10 mouse cellular contexts compared by ENCODE assay signal in the genomic region with DNA sequence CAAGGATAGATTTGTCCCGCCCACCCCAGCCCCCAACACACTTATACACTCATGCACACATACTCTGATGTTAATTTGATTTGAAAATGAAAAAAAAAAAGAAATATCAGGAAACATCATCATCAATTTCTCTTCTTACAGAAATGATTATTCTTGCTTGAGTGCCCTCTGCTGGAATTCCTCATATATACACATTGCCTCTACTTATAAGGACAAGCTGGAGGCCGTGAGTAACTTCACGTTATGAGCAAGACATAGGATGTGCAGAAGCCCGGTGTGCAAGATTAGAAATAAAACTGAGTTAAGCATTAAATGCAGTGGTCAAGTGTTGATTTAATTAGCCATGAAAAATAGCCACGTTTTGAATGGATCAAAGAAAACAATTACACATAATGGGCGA. TPM values are rescaled to one million over a fixed set of nuclear protein-coding genes. Genes with fewer than 3 reads are reported as not detected.
DNase-seq lines count a peak whose midpoint lies in the region; ATAC-seq and TF ChIP-seq lines count a peak whose summit lies in the region.
"Had no signal": no experiment of that assay in that cellular context is flagged by ENCODE, and none has a peak within 500 bp of the region (broad histone marks: within the 10 kb centered on the region; RNA-seq: fewer than 3 reads in every experiment).

No protein-coding gene starts in this region.

- whole genome bisulfite sequencing in heart, postnatal 0 days, result 39% methylated on average over 6 of the region's 6 CpGs
- 49% methylated on average over 6 of the region's 6 CpGs for WGBS in heart, embryonic 11.5 days (ENCODE audit: insufficient replicate concordance)
- WGBS in thymus, adult 2 months, result 36% methylated on average over 6 of the region's 6 CpGs

- TF ChIP-seq CTCF in heart, postnatal 0 days (IDR thresholded peaks at IDR 0.05; ENCODE audit: low read depth), result peak; percentile 57
- no peak for TF ChIP-seq CTCF in thymus, adult 2 months (IDR thresholded peaks at IDR 0.05; ENCODE audit: borderline replicate concordance, control insufficient read depth, extremely low read depth, insufficient read depth, low read length, poor library complexity)

- TF ChIP-seq POLR2A in thymus, adult 2 months (IDR thresholded peaks at IDR 0.05; ENCODE audit: control insufficient read depth, extremely low read depth, insufficient read depth, low read length, poor library complexity), result no peak

- no peaks in the 10 kb centered on the region for H3K36me3 ChIP-seq in heart, postnatal 0 days (replicated peaks; ENCODE audit: control insufficient read depth, insufficient read depth, low read length)
- H3K36me3 ChIP-seq in heart, embryonic 11.5 days (ENCODE audit: control insufficient read depth, insufficient read depth, low read length), result no peaks in the 10 kb centered on the region
- no peaks in the 10 kb centered on the region for H3K36me3 ChIP-seq in thymus, adult 2 months (ENCODE audit: control insufficient read depth, insufficient read depth, low read length)
- H3K36me3 ChIP-seq: midbrain, embryonic 12.5 days had no signal

- peak; percentile 48 for DNase-seq in heart, postnatal 0 days (ENCODE audit: low spot score)
- peak; percentile 8 for DNase-seq in thymus, adult 2 months
- no peak for DNase-seq in thymus, postnatal 36 days
- peak; percentile 10 for DNase-seq in embryo, embryonic 9.5 days (ENCODE audit: extremely low spot score)
- peak; percentile 72 for DNase-seq in retina, embryonic 14.5 days (ENCODE audit: low spot score)
- no peak for DNase-seq in adrenal gland, postnatal 25 days
- no peak for DNase-seq in cerebellum, adult 11-12 months

- no peak for ATAC-seq in heart, postnatal 0 days (ENCODE audit: insufficient read depth, low read depth)
- ATAC-seq in heart, embryonic 11.5 days (replicated peaks; ENCODE audit: insufficient number of reproducible peaks, low FRiP score, low TSS enrichment), result no peak

- H3K9ac ChIP-seq in heart, postnatal 0 days (replicated peaks; ENCODE audit: low read depth, low read length), result no peak overlapping the region
- no peak overlapping the region for H3K9ac ChIP-seq in heart, embryonic 11.5 days (ENCODE audit: low read depth, low read length)
- H3K9ac ChIP-seq: midbrain, embryonic 12.5 days had no signal

- H3K9me3 ChIP-seq in heart, postnatal 0 days (replicated peaks; ENCODE audit: control insufficient read depth, low read length), result no peaks in the 10 kb centered on the region
- H3K9me3 ChIP-seq in heart, embryonic 11.5 days (replicated peaks; ENCODE audit: control insufficient read depth, low read length), result no peaks in the 10 kb centered on the region
- H3K9me3 ChIP-seq: midbrain, embryonic 12.5 days had no signal

- H3K27ac ChIP-seq in heart, postnatal 0 days (ENCODE audit: low read depth), result no peak overlapping the region
- H3K27ac ChIP-seq in heart, embryonic 11.5 days (ENCODE audit: low read depth, low read length), result no peak overlapping the region
- no peak overlapping the region for H3K27ac ChIP-seq in thymus, adult 2 months (ENCODE audit: control insufficient read depth, insufficient read depth, low read length)
- H3K27ac ChIP-seq: midbrain, embryonic 12.5 days had no signal

- H3K27me3 ChIP-seq in heart, postnatal 0 days (ENCODE audit: control insufficient read depth, insufficient read depth, low read length), result no peaks in the 10 kb centered on the region
- no peaks in the 10 kb centered on the region for H3K27me3 ChIP-seq in heart, embryonic 11.5 days (ENCODE audit: control insufficient read depth, insufficient read depth, low read length)
- H3K27me3 ChIP-seq in thymus, adult 2 months (ENCODE audit: control insufficient read depth, insufficient read depth, low read length), result no peaks in the 10 kb centered on the region
- H3K27me3 ChIP-seq: midbrain, embryonic 12.5 days had no signal

- TF ChIP-seq EP300 in heart, postnatal 0 days (IDR thresholded peaks at IDR 0.05; ENCODE audit: low read depth), result no peak

- no peaks in the 10 kb centered on the region for H3K4me1 ChIP-seq in heart, postnatal 0 days (ENCODE audit: control insufficient read depth, insufficient read depth)
- H3K4me1 ChIP-seq in heart, embryonic 11.5 days (ENCODE audit: control insufficient read depth, insufficient read depth, low read length), result no peaks in the 10 kb centered on the region
- no peaks in the 10 kb centered on the region for H3K4me1 ChIP-seq in thymus, adult 2 months (replicated peaks; ENCODE audit: control insufficient read depth, insufficient read depth, low read length)
- H3K4me1 ChIP-seq: midbrain, embryonic 12.5 days had no signal

- no peak overlapping the region for H3K4me2 ChIP-seq in heart, postnatal 0 days (ENCODE audit: low read depth, low read length)
- H3K4me2 ChIP-seq in heart, embryonic 11.5 days, result no peak overlapping the region
- H3K4me2 ChIP-seq: midbrain, embryonic 12.5 days had no signal

- no peak overlapping the region for H3K4me3 ChIP-seq in heart, postnatal 0 days (ENCODE audit: low read depth, low read length)
- no peak overlapping the region for H3K4me3 ChIP-seq in heart, embryonic 11.5 days (ENCODE audit: low read depth, low read length)
- H3K4me3 ChIP-seq in thymus, adult 2 months (ENCODE audit: control insufficient read depth, insufficient read depth, low read length), result no peak overlapping the region
- H3K4me3 ChIP-seq: midbrain, embryonic 12.5 days had no signal

RNA-seq across cellular contexts. Expression of gene Gm765, which starts 40.9 kb away (rescaled TPM):
- total RNA-seq in heart, postnatal 0 days (2014; rRNA removed; ENCODE audit: low replicate concordance), result not detected in 2 replicates
- polyA plus RNA-seq in heart, postnatal 0 days (2015; fragmentation: Nextera tagmentation; extraction: Ambion mirVana), result not detected in 2 replicates
- not detected in 2 replicates for polyA plus RNA-seq in heart, embryonic 11.5 days (2014; fragmentation: Nextera tagmentation; extraction: Ambion mirVana)
- polyA plus RNA-seq in thymus, adult 2 months (2012; rRNA removed), result 0.04 TPM in 1 of 2 replicates, not detected in the other
- not detected in 2 replicates for total RNA-seq in adrenal gland, postnatal 25 days (2021)
- total RNA-seq: heart, postnatal 36 days had no signal

Comparison
In these comparisons a context has a peak if more than half of its experiments do, and no peak if none do; other contexts are left out.
1. DNase-seq: peak in heart, postnatal 0 days (single experiment), thymus, adult 2 months (single experiment), embryo, embryonic 9.5 days (single experiment) and retina, embryonic 14.5 days (single experiment); none in thymus, postnatal 36 days (0 of 2), adrenal gland, postnatal 25 days (single experiment) and cerebellum, adult 11-12 months (single experiment).